Mouse (Mus musculus): ENCODE data around the gene Atg4a.

Atg4a gene

GRCm38 (mm10) chrX:141165067-141165466 is 208.4 kb downstream of the Atg4a start:
- DNase-seq = no peak

GRCm38 (mm10) chrX:141175353-141175752 is 218.6 kb downstream of the Atg4a start:
- DNase-seq = peak; percentile 9

GRCm38 (mm10) chrX:141195036-141195435 is 238.3 kb downstream of the Atg4a start:
- DNase-seq = no peak

GRCm38 (mm10) chrX:141198993-141199392 is 242.3 kb downstream of the Atg4a start:
- no peak for DNase-seq

- DNase-seq = no peak
Measured at GRCm38 (mm10) chrX:141212802-141213201, 256.1 kb downstream of the Atg4a start.
